Mouse (Mus musculus) cerebellum, adult 2 months (tissue): Measurements from ENCODE around the gene Mast3. TPM values are rescaled to one million over a fixed set of nuclear protein-coding genes. Genes with fewer than 3 reads are reported as not detected.
A peak's percentile ranks its signal among the peaks of the same experiment; 100 is the strongest.

Source experiments
- DNase-seq, 2 experiments: peaks; one replicate each; pipeline ENCODE4 v3.0.0; 2021
- H3K27ac ChIP-seq: fragments of 200-500 bp; 2 replicates; pipeline ENCODE4 v1.5.1; 2012; ENCODE audit warnings: low read length, control low read depth, inconsistent platforms; ENCODE audit not compliant: insufficient read depth
- H3K27me3 ChIP-seq: fragments of 200-500 bp; 2 replicates; pipeline ENCODE4 v1.6.1; 2012; ENCODE audit warnings: inconsistent platforms, mild to moderate bottlenecking, low read length, moderate library complexity; ENCODE audit not compliant: control insufficient read depth, insufficient read depth
- H3K4me1 ChIP-seq: fragments of 200-500 bp; 2 replicates; pipeline ENCODE4 v1.6.1; 2011; ENCODE audit warnings: low read length; ENCODE audit not compliant: control insufficient read depth, insufficient read depth
- H3K4me3 ChIP-seq: fragments of 200-500 bp; replicated peaks from 2 replicates; pipeline ENCODE3; 2011; ENCODE audit warnings: mild to moderate bottlenecking, low read depth, low read length, control low read depth; ENCODE audit not compliant: insufficient read depth
- CTCF ChIP-seq: fragments of 200-500 bp; IDR thresholded peaks from 2 replicates; pipeline ENCODE4 v1.5.1; 2011; ENCODE audit warnings: low read depth, mild to moderate bottlenecking, control low read depth, low read length, moderate library complexity, borderline replicate concordance; ENCODE audit not compliant: insufficient read depth
- POLR2A ChIP-seq: fragments of 200-500 bp; IDR thresholded peaks from 2 replicates; pipeline ENCODE4 v1.6.1; 2011; ENCODE audit warnings: low read length, control low read depth, borderline replicate concordance; ENCODE audit not compliant: insufficient read depth
- WGBS: fragments of 180-500 bp; shearing (Covaris S2); methylation state at CpG from one replicate; pipeline ENCODE4 v1.1.7; 2018; 5-methylcytosine and 5-hydroxymethylcytosine counted together
- polyA plus RNA-seq: library from polyadenylated mRNA; depleted of rRNA; stranded (reverse); fragments of >200 nt; gene quantifications from 2 replicates; pipeline ENCODE4 v1.2.3, GENCODE M21; 2012

Mast3 gene
- polyA plus RNA-seq, 1 experiment, result 69.5 TPM

DNA sequence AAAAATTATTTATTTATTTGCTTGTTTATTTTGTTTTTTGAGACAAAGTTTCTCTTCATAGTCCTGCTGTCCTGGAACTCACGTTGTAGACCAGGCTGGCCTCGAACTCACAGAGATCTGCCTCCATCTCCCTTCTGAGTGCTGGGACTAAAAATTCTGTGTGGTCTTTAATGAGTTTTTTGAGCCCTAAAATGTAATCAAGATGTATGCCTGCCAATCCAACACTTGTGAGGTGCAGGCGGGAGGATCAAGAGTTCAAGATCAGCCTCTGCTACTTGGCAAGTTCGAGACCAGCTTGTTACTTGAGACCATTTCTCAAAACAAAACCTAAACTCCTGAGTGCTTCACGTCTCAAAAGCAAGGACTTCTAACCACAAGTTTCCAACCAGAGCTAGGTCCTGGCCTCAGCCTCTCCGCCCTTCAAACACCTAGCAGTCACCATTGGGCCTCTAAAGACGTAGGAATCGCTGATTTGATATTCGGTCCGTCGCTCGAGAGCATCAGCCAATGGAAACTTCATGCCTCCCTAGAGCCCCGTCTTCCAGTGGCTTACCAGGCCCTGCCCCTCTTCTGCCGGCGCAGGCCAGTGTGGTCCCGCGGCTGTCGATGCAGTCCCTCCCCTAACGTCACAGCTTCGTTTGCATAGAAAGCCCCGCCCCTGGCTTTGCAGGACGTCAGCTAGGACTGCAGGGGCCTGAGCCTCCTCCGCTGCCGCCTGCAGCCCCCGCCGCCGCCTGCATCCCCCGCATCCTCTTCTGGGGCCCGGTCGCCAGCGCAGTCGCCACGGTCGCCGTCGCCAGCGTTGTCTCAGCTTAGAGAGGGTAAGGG lies 50.6 kb downstream of the Mast3 start, which contains the start of gene Rab3a:
TSS of gene Rab3a (plus strand) at position 637 of the 828 bp plus-strand sequence.
- 8% methylated on average over 37 of the region's 37 CpGs for WGBS
- peak; percentile 95 to 99 for DNase-seq
- TF ChIP-seq POLR2A (peak; percentile 72; the same call in 1 of the 2 replicates), CTCF (no peak)
- no peaks in the 10 kb centered on the region for H3K27me3 ChIP-seq
- peak within 1 kb of the TSS; percentile 91 for H3K27ac ChIP-seq
- peak within 1 kb of the TSS; percentile 69 for H3K4me3 ChIP-seq
- H3K4me1 ChIP-seq, result peaks cover 29% of the 10 kb centered on the region

DNA sequence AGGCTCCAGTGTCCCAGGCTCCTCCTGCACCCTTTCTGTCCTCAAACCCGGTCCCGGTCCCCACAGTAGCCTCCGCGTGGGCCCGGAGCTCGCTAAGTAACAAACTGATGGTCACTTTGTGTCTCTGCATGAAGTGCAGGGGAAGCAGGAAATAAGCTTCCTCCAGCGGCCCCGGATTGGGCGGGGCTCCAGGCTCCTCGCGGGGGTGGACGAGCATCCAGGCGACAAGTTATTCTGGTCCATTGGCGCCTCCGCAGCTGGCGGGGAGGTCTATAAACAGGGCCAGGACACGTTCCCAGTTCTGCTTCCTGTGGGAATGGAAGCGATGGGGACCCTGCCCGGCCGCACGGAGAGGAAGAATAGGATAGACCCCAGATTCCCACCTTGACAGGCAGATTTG lies 51.7 kb downstream of the Mast3 start:
- Histone ChIP-seq H3K4me1 (peaks cover 20% of the 10 kb centered on the region), H3K4me3 (no peak overlapping the region), H3K27ac (no peak overlapping the region), H3K27me3 (no peaks in the 10 kb centered on the region)
- peak; percentile 62 for DNase-seq
- WGBS, result 9% methylated on average over 21 of the region's 21 CpGs
- TF ChIP-seq CTCF (no peak), POLR2A (no peak)

DNA sequence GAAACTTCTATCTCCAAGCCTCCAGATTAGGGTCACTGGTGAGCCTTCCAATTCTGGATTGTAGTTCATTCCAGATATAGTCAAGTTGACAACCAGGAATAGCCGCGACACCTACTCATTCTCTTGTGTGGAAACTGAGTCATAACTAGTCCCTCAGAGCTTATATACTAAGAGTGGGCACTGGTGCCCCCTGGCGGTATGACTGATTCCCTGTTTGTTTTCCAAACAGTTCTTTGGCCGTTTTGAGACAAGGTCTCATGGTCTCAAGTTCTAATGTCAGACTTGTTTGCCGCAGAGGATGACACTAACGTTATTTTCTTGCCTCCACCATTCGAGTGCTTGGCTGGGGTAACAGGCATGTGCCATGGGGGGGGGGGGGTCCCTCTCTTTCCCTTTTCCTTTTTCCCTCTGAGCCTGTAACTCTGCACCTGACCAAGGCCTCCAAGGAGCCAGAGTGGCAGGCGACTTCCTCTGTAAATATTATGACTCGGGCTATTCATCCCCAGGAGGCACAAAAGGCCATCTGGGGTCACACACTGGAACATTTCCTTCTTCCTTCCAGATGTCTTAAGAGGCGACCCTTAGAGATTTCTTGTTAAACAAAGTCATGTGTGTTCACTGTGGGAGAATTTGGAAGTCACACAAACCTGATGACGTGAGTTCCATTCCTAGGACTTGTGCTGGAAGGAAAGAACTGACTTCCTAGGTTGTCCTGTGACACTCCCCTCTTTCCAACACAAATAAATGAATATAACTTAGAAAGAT lies 52.7 kb downstream of the Mast3 start:
- peak; percentile 70 for TF ChIP-seq CTCF
- TF ChIP-seq POLR2A, result no peak
- Histone ChIP-seq H3K4me3 (no peak overlapping the region), H3K27me3 (no peaks in the 10 kb centered on the region), H3K4me1 (peaks cover 11% of the 10 kb centered on the region), H3K27ac (no peak overlapping the region)
- DNase-seq, result peak; percentile 62 to 72
- 42% methylated on average over 11 of the region's 11 CpGs for WGBS

DNA sequence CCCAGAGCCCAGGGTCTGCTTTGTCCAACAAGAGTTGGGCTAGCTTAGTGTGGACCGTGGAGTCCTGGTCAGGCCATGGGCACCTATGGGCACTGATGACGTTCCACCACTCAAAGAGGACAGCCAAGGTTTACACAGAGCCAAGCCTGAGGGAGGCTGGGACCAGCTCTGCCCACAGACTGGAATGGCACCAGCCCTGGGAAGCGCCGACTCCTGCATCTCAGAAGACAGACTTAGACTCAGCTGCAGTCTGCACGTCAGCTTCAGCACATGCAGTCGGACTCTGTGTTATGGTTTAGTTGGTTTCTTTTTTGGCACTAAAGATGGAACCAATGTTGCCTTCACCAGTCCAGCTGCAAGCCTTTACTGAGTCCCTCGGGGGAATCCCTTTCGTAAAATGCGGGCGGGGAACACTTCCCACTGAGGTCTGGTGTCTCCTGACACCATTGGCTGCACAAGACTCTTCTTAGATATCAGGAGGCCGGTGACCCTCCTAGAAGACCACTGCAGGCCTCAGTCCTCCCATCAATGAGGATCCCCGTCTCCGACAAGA lies 54.6 kb downstream of the Mast3 start:
- Histone ChIP-seq H3K27ac (no peak overlapping the region), H3K27me3 (no peaks in the 10 kb centered on the region), H3K4me1 (no peaks in the 10 kb centered on the region; the same call in 1 of the 2 replicates), H3K4me3 (no peak overlapping the region)
- DNase-seq, result peak in 1 of 2 experiments; percentile 7
- WGBS, result 77% methylated on average over 13 of the region's 13 CpGs
- TF ChIP-seq POLR2A (no peak), CTCF (no peak)

DNA sequence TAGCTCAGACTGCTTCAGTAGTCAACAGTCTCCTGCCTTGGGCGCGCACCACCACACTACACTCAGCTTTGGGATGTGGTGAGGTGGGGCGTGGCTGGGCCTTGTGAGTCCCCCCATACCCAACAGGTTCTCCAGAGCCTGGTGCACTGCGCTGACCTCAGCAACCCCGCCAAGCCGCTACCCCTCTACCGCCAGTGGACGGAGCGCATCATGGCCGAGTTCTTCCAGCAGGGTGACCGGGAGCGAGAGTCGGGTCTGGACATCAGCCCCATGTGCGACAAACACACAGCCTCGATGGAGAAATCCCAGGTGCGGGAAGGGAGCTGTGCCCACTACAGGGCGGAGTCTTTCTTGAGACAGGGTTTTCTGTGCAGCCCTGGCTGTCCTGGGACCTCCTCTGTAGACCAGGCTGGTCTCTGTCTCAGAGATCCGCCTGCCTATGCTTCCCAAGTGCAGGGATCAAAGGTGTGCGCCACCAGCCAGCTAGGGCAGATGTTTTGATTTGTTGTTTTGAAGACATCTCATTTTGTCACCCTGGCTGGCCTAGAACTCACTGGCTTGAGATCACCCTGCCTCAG lies 55.7 kb downstream of the Mast3 start:
- no peak for TF ChIP-seq CTCF
- TF ChIP-seq POLR2A, result no peak
- 80% methylated on average over 19 of the region's 19 CpGs for WGBS
- peak in 1 of 2 experiments; percentile 7 for DNase-seq
- no peaks in the 10 kb centered on the region for H3K27me3 ChIP-seq
- no peak overlapping the region for H3K4me3 ChIP-seq
- H3K4me1 ChIP-seq, result peaks cover 2% of the 10 kb centered on the region; the same call in 1 of the 2 replicates
- no peak overlapping the region for H3K27ac ChIP-seq

DNA sequence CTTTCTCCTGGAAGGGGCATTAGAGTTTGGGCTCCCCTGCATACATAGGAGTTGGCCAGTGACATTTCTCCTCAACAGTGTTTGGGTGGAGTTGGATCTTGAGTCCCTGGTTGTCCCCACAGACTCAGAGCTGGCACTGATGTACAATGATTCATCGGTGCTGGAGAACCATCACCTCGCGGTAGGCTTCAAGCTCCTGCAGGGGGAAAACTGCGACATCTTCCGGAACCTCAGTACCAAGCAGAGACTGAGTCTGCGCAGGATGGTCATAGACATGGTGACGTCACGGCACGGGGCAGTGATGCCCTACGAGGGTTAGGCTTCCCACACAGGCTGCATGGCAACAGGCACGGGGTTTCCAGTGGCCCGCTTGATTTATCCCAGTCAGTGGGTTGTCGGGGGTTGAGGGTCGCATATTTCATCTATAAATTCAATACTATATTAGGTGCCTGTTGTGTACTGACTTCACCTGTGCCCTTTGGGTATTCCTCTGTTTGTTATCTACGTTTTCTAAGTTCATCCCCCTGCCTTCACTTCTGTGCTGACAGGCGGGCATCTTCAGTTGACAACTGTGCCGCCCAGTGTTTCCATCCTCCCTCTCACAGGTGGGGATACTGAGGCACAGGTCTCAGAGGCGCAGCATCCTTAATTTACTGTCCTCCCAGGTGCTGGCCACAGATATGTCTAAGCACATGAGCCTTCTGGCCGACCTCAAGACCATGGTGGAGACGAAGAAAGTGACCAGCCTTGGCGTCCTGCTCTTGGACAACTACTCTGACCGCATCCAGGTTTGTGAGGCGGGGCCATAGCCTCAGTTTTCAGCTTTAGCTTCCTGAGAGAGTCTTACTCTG lies 56.4 kb downstream of the Mast3 start:
- 87% methylated on average over 23 of the region's 23 CpGs for WGBS
- DNase-seq, result peak in 1 of 2 experiments; percentile 7

More for the DNA sequence above, 56.4 kb downstream of the Mast3 start:
- TF ChIP-seq CTCF (no peak), POLR2A (no peak)
- H3K4me3 ChIP-seq, result no peak overlapping the region
- H3K4me1 ChIP-seq, result peaks cover 7% of the 10 kb centered on the region; the same call in 1 of the 2 replicates
- H3K27me3 ChIP-seq, result no peaks in the 10 kb centered on the region
- H3K27ac ChIP-seq, result no peak overlapping the region
